Mouse (Mus musculus) thymus, postnatal 0 days (tissue): Measurements from ENCODE around the gene Map1a. TPM values are rescaled to one million over a fixed set of nuclear protein-coding genes. Genes with fewer than 3 reads are reported as not detected.

Experiments
- DNase-seq: peaks from one replicate; pipeline ENCODE4 v3.0.0-alpha.2; 2015; ENCODE audit warnings: low spot score
- polyA plus RNA-seq: library from polyadenylated mRNA; unstranded; fragments of >200 nt; fragmentation: Nextera tagmentation; extraction: Ambion mirVana; gene quantifications from 2 replicates; pipeline ENCODE4 v1.2.1, GENCODE M21; 2015

The Map1a gene
- polyA plus RNA-seq = 0.28 and 0.39 TPM in 2 replicates

GRCm38 (mm10) chr2:121288901-121289729, at the start of gene Map1a:
Gene Map1a (plus strand): TSS chr2:121289600.
- peak; percentile 89 for DNase-seq

- no peak for DNase-seq
Measured at GRCm38 (mm10) chr2:121244099-121244498, 45.3 kb upstream of the Map1a start.

- no peak for DNase-seq
Measured at GRCm38 (mm10) chr2:121249758-121250157, 39.6 kb upstream of the Map1a start.

GRCm38 (mm10) chr2:121268446-121268845, 21.0 kb upstream of the Map1a start:
- DNase-seq = no peak

GRCm38 (mm10) chr2:121270521-121271235, 18.7 kb upstream of the Map1a start:
- no peak for DNase-seq

- peak; percentile 93 for DNase-seq
Measured at GRCm38 (mm10) chr2:121271236-121271927, 18.0 kb upstream of the Map1a start, which contains the start of gene Trp53bp1. Gene Trp53bp1 (minus strand): TSS chr2:121271407.

GRCm38 (mm10) chr2:121271928-121272516, 17.4 kb upstream of the Map1a start:
- no peak for DNase-seq

- no peak for DNase-seq
Measured at GRCm38 (mm10) chr2:121287850-121288249, 1.6 kb upstream of the Map1a start.

GRCm38 (mm10) chr2:121289730-121290540, 535 bp downstream of the Map1a start:
- DNase-seq = peak; percentile 8

GRCm38 (mm10) chr2:121292316-121293013, 3.1 kb downstream of the Map1a start:
- DNase-seq = no peak

GRCm38 (mm10) chr2:121294182-121294581, 4.8 kb downstream of the Map1a start:
- no peak for DNase-seq

- DNase-seq = no peak
Measured at GRCm38 (mm10) chr2:121294753-121295607, 5.6 kb downstream of the Map1a start.

GRCm38 (mm10) chr2:121295608-121296571, 6.5 kb downstream of the Map1a start:
- peak; percentile 62 for DNase-seq

GRCm38 (mm10) chr2:121296754-121297231, 7.4 kb downstream of the Map1a start:
- DNase-seq = no peak

- DNase-seq = no peak
Measured at GRCm38 (mm10) chr2:121297701-121298100, 8.3 kb downstream of the Map1a start.

GRCm38 (mm10) chr2:121298131-121298530, 8.7 kb downstream of the Map1a start:
- no peak for DNase-seq

GRCm38 (mm10) chr2:121299471-121299870, 10.1 kb downstream of the Map1a start:
- no peak for DNase-seq
